Mouse (Mus musculus) layer of hippocampus, adult 18-20 months (tissue): ENCODE results near the gene Gm36028. TPM values are rescaled to one million over a fixed set of nuclear protein-coding genes. Genes with fewer than 3 reads are reported as not detected.

Source experiments
- DNase-seq, 2 experiments: peaks; one replicate each; pipeline ENCODE4 v3.0.0; 2022; ENCODE audit warnings: low spot score in 2 of 2
- total RNA-seq, 2 experiments: library from RNA; stranded (reverse); gene quantifications; 2 replicates each; pipeline ENCODE4 v1.2.3; 2021

Gm36028 gene
- total RNA-seq, 2 experiments from 2014 or later: 0.40 TPM; not detected in 1

DNA sequence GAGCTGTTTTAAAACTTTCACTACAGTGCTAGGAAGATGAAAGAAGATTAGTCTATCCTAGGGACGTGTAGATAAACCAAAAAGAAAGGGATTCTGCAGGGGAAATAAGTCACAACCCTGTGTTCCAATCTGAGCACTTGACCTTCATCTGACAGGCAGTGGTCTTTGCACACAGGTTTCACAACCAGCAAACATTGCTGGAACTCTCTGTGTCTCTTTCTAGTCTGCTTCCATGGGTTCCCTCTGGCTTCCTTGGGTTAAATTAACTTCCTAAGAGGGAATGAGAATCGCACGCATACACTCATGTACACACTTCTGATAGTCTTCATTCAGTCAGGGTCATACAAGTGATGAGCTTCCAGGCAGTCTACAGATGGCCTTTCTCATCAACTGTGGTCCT is 2.9 kb upstream of the Gm36028 start:
- no peak for DNase-seq

DNA sequence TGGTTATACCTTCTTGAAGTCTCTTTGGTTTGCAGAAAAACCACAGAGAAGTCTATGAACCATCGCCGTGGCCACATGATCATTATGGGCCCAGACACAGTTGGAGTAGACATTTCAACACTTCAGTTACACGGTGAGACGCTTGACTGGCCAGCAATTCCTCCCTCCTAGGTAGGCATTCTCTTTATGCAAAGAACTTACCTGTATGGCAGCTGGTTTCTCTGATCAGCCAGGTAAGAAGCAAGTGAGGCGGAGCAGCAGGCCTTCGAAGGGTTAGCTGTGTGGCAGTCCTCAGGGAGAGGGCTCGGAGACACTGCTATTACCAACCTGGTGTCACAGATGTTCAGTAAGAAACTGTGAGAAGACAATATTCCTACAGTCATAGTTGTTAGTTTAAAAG is 733 bp downstream of the Gm36028 start:
- DNase-seq: no peak

GRCm38 (mm10) chr16:37857495-37857894 is 3.5 kb downstream of the Gm36028 start:
- no peak for DNase-seq

DNA sequence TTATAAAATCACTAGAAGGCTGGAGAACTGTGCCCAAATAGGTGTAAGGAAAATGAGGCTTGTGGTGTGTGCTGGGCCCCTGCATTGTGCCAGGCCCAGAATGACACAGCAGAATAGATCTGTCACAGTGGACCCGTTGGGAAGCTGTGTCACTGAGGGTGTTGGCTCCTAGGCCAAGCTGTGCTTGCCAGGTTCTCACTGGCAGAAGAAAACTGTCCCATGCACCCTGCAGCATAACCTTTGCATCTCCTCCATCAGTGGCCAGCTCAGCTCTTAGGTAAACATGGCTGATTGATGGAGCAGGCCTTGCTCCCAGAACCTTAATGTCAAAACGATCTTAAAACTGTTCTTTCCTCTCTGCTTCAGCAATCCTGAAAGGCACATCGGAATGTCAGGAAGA is 4.6 kb downstream of the Gm36028 start:
- no peak for DNase-seq

GRCm38 (mm10) chr16:37855583-37855982 is 5.4 kb downstream of the Gm36028 start:
- no peak for DNase-seq

- no peak for DNase-seq
Observed at GRCm38 (mm10) chr16:37854593-37854992, 6.4 kb downstream of the Gm36028 start.

DNA sequence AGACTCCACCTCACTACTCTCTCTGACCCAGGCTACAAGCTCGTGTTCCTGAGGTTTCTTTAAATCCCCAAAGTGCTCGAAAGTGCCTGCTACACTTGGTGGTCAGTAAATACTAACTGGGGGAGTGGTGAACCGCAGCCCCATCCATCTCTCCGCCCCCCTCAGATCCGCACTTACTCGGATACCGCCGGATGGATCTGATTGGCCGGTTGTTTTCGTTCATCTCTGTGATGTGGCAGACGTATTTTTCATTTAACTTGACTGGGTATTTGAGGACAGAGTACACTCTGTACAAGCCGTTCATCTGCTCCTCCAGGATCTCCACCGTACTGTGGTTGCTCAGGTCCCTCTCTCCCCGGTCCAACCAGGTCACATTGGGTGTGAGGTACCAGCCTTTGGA is 6.9 kb downstream of the Gm36028 start:
- DNase-seq: no peak

- DNase-seq: no peak
Observed at GRCm38 (mm10) chr16:37853279-37853678, 7.7 kb downstream of the Gm36028 start.

- no peak for DNase-seq
Observed at GRCm38 (mm10) chr16:37851366-37851765, 9.6 kb downstream of the Gm36028 start.

- DNase-seq: no peak
Observed at GRCm38 (mm10) chr16:37847081-37847480, 13.9 kb downstream of the Gm36028 start.

DNA sequence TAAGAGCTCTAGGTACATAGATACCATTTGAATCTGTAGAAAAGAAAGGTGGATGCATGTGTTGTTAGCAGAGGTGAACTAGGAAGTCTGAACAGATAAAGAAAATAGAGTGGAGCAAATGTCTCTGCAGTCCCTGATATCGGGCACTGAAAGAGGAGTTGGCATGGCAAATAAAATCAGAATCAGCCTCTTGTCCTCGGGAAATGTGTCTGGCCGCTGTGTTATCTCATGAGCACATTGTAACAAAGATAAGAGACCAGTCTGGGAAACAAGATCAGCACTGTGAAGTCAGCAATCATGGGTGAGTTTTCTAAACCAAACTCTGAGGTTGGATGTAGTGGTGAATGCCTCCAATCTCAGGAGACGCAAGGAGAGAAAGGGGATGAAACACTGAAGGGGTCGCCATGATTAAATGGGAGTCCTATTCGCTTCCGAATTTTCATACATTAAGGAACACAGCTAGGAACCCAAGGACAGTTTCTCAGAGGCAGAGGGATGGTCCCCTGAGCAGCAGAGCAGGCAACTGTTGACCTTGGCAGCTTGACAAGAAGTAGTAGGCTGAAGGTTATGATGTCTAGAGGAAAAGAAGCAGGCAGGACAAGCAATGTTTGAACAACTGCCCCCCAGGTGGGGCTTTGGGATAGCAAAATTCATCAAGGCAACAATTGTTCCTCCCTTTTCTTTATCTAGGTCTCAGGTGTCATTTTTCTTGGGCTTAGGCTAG is 15.6 kb downstream of the Gm36028 start:
- DNase-seq: no peak

DNA sequence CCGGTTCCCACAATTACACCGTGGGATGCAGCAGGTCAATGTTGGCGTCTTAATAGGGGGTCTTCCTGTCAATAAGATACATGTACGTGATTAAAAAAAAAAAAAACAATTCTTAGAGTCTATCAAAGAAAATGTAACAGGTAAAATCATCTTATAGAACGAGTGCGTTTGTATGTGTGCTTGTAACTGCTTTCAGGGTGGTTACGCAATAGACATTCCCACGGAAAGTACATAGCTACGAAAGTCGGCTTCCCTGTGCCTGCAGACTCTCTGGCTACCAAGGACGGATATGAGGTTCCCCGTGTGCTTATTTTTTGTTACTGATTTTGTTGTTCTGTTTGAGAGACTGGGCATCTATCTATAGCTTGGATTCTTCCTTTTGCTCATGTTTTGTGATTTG is 17.2 kb downstream of the Gm36028 start:
- no peak for DNase-seq

- no peak for DNase-seq
Observed at GRCm38 (mm10) chr16:37842439-37842838, 18.5 kb downstream of the Gm36028 start.

- no peak for DNase-seq
Observed at GRCm38 (mm10) chr16:37837571-37837970, 23.4 kb downstream of the Gm36028 start.

DNA sequence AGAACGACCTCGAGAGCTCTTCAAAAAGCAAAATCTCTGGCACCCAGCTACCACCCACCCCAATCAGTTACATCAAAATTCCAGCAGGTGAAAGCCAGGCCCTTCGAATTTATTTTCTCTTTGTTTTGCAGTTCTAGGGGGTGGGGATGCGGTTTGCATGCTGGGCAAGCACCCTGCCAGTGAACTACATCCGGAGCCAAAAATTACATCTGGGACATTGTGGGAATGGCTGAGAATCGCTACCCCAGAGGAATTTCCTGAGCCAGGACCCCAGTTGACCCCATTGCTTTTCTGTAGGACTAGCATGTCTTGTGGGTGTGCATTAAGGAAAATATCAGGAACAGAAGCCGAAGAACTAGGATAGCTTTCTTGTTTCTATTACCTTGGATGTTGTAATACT is 29.9 kb downstream of the Gm36028 start:
- no peak for DNase-seq

GRCm38 (mm10) chr16:37826286-37826685 is 34.7 kb downstream of the Gm36028 start:
- no peak for DNase-seq

GRCm38 (mm10) chr16:37824778-37825505 is 36.0 kb downstream of the Gm36028 start:
- no peak for DNase-seq

DNA sequence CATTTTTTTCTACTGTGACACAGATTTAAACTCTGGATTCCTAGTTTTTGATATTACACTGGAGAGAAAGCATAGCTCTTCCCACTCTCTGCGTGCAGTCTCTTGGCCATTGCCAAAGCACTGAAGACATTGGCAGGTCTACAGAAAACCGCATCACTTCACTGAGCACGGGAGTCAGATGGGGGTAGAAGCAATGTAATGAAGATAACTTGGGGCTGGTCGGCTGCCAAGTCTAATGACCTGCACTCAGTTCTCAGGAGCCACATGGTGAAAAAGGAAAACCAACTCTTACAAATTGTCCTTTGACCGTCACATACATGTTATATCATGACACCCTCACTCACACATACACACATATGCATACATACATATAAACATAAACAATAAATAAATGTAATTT is 37.0 kb downstream of the Gm36028 start:
- DNase-seq: no peak

GRCm38 (mm10) chr16:37817986-37818385 is 43.0 kb downstream of the Gm36028 start:
- no peak for DNase-seq

- DNase-seq: peak; percentile 42 to 83
Observed at GRCm38 (mm10) chr16:37814383-37814971, 46.5 kb downstream of the Gm36028 start.

- DNase-seq: no peak
Observed at GRCm38 (mm10) chr16:37813691-37814382, 47.1 kb downstream of the Gm36028 start.

DNA sequence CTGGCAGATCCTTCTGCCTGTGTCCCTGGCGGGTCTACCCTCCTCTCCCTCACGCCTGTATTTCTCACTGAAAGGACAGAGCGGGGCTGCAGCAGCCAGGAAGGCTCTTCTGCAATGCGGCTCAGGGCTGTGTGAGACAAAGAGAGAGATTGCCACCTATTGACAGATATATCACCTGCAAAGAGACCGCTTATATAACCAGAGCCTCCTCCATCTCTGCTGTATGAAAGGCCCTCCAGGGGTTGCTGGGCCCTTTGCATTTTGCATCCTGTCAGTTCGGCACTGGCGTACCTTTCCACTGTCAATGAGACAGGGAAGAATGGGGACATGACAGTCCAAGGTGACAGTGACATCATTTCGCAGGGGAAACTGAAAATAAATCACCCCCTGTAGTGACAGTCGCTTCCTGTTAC is 48.5 kb downstream of the Gm36028 start:
- peak; percentile 64 to 84 for DNase-seq
